Mouse (Mus musculus): ENCODE measurements around the gene Coro1b.
A peak's percentile ranks its signal among the peaks of the same experiment; 100 is the strongest.

GRCm38 (mm10) chr19:4100718-4101261 lies 47.6 kb upstream of the Coro1b start:
- TF ChIP-seq CTCF (IDR thresholded peaks at IDR 0.05; ENCODE audit: borderline replicate concordance, insufficient read depth, low read depth, low read length) (no peak), POLR2A (IDR thresholded peaks at IDR 0.05; ENCODE audit: borderline replicate concordance, insufficient read depth, low read length) (0 out of 2 replicates have a peak, but pooled peaks have one; percentile 33)

Data from cerebellum, adult 2 months (tissue).